Mouse (Mus musculus) CD4-positive, CD25-positive, alpha-beta regulatory T cell, adult 2 months (primary cell): ENCODE measurements around the gene Daw1.
A peak's percentile ranks its signal among the peaks of the same experiment; 100 is the strongest.

Source experiments
- DNase-seq: peaks from one replicate; pipeline ENCODE4 v3.0.0-alpha.2; 2012; ENCODE audit warnings: low read depth, low spot score

Daw1 gene

DNA sequence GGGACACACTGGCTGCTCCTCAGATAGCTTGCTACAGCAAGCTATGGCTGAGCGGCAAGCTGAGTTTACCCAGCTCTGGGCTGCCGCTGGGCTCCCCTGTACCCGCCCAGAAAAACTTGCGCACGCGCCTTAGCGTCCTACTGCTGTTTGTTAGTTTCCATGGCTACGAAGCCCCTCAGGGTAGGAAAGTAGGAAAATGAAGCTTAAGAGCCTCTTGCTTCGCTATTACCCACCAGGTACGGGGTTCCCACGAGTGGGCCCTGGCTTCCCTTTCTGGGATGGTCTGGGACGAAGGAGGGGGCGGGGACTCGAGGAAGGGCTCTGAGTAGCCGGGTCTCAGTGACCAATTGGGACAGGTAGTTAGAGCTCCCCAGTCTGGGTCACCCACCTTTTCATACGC is at the start of gene Daw1:
TSS of gene Daw1 (plus strand) at position 150 of the 400 bp plus-strand sequence.
- DNase-seq: peak; percentile 30

DNA sequence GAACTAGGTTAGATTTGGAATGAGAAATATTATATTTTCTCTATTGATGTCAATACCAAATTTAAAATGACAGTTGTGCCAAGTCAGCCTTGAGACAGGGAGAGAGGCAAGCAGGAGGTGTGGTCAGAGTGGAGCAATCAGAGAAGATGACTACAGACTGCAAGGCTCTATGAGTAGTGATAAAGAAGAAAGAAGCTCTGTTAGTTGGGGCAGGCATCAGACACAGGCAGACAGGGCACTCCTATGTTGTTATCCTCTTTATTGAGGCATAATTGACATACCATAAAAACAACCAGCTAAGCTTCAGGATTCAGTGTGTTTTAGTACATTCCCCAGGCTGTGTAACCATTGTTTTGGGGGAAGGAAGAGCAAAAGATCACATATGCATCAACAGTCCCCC is 48.6 kb upstream of the Daw1 start:
- DNase-seq: no peak

DNA sequence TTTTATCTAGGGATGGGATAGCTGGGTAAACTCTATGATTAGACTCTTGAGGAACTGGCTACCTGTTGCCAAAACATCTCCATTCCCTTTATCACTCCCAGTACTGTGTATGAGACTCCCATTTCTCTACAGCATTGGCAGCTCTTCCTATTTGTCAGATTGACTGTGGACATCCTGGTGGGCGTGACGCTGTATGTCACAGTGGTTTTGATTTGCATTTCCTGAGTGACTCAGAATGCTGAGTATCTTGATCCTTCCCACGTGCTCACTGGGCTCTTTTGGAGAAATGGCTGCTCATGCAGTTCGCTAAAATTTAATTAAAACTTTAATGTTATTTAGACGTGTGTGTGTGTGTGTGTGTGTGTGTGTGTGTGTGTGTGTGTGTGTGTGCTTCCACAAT is 47.8 kb upstream of the Daw1 start:
- DNase-seq: peak; percentile 9

DNA sequence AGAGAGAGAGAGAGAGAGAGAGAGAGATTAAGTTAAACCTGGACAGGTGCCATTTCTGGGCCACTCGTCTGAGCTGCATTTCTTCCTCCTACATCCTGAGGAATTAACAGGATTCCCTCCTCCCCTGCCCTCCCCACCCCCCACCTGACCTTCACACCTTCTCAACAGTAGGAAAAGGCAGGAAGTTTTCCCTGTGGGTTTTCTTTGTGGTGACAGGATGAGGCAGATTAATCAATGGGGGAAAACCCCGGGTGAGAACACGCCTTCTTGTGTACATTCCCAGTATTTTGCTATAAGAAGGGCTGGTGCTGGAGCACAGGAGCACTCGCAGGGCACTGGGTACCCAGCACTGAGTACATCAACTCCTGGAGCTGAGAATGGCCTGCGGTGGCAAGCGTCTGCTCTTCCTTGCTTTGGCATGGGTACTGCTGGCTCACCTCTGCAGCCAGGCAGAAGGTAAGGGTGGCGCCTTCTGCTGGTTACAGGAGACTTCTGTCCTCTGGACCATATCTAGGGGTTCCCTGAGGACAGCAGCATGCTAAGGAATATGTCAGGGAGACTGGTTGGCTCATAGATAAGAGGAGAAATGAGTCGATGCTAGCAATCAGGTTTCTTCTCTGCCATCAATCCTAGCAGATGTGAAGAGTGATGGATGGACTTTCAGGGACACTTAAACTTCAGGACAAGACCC is 43.0 kb upstream of the Daw1 start, which contains the start of gene Ccl20:
TSS of gene Ccl20 (plus strand) at position 320 of the 691 bp plus-strand sequence.
- DNase-seq: no peak

DNA sequence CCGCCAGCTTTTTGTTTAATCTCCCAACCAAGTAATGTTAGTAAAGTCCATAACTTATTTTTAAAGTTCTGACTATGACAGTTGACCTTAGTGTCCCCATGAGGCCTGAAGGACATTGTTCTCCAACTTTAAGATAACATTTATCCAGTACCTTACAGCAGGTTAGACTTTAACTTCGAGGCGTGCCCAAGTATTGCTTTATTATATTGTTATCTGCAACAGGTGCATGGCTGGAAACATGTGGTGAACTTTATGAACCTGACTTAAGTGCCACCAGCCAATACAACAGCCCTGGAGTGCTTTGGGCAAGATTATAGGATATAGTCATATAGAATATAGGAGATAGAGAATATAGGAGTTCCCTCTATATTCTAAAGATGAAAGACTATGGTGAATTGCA is 42.3 kb upstream of the Daw1 start:
- DNase-seq: no peak

DNA sequence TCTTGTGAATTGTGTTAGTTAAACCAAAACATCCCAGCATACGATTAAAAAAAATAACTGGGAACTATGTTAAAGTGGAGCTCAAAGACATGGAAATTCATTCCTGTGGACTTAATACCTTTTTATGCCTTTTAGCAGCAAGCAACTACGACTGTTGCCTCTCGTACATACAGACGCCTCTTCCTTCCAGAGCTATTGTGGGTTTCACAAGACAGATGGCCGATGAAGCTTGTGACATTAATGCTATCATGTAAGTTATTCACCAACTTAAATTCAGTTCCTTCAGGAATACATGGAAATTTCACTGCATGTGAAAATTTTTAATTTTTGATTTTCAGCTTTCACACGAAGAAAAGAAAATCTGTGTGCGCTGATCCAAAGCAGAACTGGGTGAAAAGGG is 41.9 kb upstream of the Daw1 start:
- DNase-seq: no peak

DNA sequence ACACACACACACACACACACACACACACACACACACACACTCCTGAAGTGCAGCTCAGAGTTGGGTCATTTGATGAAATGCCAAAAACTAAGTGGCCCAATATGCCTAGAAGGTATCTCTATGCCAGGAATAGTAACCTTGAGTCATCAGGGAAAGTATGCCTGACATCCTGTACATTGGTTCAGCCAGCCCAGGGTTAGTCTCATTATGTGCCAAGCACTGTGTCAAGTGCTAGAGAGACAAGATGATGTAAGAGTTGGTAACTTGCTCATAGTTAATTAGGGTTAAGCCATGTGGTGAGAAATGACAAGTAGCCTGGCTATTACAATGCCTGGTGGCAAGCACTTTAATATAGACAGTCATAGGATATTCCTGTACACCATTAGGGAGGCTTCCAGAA is 39.6 kb upstream of the Daw1 start:
- no peak for DNase-seq

DNA sequence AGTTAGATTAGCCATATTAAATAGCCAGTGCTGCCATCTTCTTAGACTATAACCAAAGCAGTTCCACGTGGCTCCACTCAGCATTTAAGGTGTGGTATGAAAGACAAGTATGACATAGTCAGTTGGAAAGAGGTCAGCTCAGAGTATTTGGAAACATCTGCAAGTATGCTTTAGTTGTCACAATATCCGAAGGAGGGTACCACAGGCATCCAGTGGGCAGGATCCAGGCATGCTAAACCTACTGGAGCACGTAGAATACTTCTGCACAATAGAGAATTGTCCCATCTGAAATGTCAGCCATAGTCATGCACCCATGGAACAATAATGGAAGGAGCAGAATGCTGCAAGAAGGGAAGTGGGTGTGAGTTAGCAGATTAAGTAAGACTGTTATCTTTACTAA is 39.2 kb upstream of the Daw1 start:
- DNase-seq: no peak

DNA sequence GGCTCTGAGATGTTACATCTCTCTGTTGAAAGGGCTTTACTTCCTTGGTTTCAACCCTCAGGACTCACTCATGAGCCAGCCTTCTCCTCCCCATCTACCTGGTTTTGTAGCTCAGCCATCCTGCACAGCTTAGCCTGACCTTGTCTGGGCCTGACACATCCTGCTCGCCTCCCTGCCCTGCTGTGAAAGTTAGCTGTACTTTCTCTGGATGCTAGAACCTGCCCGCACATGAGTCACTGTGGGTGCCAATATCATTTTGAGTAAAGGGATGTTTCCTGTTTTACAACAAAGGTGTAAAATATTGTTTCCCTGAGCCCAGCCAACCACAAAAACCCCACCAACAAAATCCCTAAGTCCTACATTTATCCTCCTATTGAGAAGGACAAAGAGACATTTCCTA is 36.4 kb upstream of the Daw1 start:
- no peak for DNase-seq

DNA sequence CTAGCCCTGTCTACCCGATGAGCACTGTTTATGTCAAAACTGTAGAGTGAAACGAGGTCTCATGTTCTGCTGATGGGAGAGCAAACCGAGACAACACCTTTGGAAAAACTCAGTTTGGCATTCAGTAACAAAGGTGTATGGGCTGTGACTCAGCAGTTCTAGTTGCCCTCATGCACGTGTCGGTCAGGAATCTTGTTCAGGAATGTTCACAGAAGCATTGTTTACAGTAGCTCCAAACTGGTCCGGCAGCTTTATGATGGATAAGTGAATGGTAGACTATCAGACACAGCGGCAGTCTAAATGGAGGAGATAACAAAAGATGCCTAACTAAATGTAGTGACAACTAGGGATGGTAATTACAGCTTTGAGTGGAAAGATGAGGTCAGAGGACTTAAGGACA is 23.7 kb upstream of the Daw1 start:
- DNase-seq: no peak

DNA sequence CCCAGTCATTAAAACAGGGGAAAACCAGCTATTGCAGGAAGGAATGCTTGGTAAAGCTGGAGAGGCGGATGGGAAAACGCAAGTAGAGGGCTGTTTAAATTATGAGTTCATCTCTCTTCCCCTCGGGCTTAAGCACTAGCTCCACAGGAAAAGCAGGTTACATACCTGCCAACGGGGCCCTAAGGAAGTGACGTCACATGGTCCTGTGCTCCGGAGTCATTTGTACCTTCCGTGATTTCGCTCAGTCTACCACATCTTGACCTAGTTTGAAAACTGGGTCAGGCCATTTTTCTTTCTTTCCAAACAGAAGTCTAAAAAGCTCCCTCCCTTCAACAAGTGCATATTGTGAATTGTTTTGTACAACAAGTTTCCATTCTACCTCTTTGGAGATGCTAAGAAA is 21.7 kb upstream of the Daw1 start:
- peak; percentile 21 for DNase-seq

DNA sequence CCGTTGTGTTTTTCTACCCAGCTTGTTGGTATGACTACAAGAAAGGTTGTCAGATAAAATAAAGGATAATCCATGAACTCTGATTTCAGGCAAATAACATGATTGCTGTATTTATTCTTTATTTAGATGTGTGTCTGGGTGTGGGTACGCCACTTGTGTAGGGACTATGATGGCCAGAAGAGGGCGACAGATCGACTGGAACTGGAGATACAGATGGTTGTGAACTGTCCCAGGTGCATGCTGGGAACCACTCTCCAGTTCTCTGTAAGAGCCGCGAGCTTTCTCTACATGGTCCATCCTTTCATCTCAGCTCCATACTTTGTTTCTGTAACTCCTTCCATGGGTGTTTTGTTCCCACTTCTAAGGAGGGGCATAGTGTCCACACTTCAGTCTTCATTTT is 20.8 kb upstream of the Daw1 start:
- DNase-seq: no peak

DNA sequence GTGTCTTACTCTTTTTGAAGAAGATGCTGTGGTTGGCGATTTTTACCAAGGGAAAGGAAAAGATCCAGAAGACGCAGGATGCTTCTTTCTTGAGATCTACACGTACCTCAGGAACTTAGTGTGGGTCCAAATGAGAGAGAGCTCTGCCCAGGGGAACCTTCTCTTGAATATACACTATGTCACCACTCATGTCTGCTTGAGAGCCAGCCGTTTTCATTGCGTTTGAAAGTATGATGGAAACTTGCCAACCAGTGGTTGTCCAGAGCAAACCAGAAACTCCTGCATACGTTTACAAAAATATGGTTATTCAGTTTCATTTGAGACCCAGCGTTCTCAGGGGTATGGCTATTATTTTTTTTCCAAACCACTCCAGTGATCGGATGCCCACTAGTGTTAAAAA is 18.0 kb upstream of the Daw1 start:
- no peak for DNase-seq

DNA sequence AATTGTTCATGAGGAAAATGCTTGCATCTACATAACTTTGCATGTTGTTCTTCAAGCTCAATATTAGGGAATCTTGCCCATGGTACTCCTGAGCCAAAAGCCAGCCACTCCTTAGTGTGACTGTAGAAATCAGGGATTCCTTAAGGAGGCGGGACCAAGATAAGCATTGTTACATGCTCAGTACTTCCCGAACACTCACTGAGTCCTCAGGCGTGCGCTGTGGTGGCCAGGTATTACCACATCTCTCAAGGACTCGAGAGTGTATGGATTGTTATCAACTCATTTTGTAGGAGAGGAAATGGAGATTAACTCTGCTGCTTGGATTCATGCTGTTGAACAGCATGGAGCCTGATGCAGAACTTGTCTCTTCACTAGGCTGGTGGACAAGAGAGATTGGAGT is 17.5 kb upstream of the Daw1 start:
- no peak for DNase-seq

DNA sequence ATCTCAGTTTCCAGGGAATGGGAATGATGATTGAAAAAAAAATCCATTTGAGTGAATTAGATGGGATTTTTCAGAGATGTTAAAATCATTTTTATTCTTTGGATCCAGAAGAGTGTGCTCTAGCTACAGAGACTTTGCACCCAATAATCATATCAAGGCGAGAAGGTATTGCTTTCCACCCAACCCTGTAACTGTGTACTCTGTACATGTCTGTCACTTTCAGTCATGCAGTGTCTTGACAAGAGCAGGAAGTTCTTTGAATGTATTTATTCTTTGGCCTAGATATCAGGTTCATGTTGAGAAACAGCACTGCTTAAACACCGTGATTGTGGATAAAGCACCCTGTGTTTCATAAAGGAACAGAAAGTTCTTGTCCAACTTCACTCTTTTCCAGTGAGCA is 13.0 kb upstream of the Daw1 start:
- DNase-seq: no peak

DNA sequence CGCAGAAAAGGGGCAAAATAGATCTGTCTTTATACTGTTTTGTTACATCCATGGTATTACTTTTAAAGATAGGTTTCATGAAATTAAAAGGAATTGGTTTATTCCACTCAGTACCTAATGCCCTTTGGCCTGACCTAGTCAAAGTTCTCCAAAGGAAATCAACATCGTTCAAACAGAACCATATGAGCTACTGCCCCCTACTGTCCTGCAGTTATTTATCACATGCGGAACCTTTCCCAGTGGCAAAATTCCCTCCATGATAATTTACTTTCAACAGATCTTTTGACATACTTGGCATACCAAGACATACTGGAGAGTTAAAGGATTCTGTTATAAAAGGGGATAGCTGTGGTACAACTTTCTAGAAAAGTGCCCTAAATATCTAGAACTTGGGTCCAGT is 9.3 kb upstream of the Daw1 start:
- DNase-seq: no peak

DNA sequence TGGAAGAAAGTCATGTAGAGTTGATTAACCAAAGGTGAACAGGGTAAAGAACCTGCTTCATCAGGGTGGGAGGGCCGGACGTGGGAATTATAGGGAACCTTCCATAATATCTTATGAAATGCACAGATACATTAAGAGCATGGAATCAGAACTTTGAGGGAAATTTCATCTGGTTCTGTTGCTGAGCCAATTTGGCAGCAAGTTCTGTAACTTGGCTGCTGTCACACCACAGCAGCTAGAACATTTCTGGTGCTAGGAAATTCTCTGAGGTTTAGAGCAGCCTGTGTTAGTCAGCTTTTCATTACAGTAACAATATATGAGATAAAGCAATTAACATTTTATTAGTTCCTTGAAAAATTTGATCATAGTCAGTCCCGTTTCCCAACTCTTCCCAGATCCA is 6.6 kb upstream of the Daw1 start:
- no peak for DNase-seq

DNA sequence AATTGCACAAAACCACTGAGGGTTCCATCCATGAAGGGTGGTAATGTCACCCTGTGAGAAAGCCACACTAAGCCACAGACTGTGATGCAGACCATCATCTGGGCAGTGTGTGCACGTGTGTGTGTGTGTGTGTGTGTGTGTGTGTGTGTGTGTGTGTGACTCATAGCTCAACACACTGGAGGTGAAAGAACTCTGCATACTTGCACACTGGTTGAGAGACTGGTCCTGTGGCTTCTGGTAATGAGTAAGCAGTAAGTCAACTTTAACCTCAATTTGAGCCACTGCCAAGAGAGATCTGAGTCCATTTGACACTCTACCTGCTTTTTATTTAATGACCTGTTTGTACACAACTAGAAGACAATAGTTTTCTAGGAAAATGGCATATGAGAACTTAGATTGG is 2.7 kb upstream of the Daw1 start:
- DNase-seq: no peak

DNA sequence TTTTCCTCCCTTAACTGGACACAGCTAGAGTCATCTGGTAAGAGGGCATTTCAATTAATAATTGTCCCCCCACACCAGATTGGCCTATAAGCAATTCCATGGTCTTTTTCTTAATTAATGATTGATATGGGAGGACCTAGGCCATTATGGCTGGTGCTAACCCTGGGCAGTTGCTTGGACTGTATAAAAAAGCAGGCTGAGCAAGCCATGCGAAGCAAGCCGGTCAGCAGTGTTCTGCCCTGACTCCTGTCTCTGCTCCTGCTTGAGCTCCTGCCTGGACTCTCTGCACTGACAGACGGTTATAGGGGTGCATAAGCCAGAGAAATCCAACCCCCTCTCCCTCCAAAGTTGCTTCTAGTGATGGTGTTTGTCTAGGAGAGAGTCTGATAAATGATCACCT is 2.1 kb downstream of the Daw1 start:
- DNase-seq: no peak

DNA sequence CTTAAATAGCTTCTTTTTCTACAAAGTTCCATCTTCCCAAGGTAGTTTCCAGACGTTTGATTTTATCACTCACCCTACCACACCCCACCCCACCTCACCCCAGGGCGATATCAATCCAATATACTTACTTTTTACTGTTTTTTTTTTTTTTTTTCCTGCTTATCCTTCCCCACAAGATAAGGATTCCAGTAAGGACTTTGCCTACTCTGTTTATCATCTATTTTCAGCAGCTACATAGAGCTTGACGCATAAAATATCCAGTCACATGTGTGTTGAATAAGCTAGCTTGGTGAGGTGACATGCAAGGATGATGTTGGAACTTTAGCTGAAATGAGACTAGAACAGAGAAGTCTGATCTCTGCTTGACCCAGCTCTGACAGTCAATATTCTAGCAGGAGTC is 4.5 kb downstream of the Daw1 start:
- no peak for DNase-seq

DNA sequence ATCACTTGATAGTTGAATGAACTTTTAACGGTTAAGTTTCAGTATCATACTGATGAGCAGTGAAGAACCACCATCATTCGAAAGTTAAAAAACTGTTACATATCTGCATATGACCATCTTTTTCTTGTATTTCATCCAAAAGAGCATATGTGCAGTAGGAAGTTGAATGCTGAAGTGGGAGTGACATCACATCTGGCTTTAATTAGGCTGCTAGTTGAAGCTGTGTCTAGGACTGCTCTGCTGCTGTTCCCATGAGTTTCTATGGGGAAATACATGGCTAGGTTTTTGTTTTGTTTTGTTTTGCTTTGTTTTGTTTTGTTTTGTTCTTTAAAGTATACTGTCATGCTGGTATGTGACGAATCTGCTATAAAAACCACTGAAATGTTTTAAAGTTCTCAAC is 9.6 kb downstream of the Daw1 start:
- DNase-seq: no peak

DNA sequence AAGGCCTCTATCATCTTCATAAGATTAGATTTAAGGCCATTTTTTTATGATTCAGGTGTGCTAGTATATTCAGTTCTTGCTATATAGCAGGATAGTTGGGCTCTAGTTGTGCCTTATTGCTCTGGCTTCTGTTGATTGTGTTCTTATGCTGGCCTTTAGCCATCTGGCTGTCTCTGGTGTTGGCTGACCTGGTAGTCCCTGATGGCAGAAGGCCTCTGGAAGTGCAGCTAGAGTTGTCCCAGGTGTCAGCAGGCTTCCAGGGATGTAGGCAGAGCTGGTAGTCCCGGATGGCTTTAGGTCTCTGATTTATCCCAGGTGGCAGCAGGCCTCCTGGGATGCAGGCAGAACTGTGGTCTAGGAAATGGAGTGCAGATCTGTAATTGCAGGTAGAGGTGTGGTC is 16.4 kb downstream of the Daw1 start:
- no peak for DNase-seq

DNA sequence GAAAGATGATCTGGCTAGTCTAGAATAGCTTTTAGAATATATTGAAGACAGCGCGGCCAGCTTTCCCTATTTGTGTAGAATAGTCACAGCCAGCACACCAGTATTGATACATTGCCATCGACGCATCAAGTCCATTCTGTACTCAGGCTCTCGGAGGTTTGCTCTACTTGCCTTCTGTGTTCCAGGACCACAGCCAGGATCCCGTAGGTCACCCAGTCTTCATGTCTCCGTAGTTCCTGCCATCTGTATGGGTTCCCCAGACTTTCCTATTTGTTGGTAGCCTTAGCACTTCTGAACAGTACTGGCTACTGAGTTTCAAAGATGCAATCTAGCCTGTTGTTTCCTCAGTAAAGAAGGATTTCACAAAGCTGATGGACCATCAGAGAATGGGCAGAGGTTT is 20.0 kb downstream of the Daw1 start:
- no peak for DNase-seq

DNA sequence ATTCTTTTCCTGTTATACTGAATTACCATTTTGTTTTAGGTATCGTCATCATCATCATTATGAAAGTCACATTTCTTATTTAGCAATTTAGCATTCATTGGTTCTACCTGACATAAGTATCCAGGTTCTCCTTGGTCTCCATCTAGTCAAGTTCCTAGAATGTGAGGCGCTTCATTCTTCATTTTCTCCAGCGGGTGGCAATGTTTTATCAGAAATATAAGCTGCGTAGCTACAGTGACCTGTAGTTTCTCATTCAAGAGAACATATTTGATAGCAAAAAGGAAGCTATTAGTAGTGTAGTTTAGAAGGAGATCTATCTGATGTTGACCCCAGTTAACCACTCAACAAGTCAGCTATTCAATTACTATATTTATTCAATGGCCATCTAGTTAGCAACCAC is 21.9 kb downstream of the Daw1 start:
- DNase-seq: no peak
